ENCODE assay signal across 12 mouse cellular contexts in the genomic region with DNA sequence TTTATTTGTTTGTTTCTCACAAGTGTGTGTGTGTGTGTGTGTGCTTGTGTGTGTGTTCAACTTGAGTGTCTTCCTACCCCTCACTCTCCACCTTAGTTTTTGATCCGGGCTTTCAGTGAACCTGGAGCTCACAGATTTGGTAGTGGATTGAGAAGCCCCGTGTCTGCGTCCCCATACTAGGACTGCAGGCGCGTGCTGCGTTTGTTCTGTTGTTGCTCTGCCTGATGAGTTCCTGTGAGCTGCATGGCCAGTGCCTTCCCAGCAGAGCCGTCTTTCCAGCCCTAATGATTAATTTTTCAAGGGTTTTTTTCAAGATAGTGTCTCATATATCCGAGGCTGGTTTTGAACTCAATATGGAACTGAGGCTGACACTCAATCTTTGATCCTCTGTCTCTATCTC. TPM values are rescaled to one million over a fixed set of nuclear protein-coding genes. Genes with fewer than 3 reads are reported as not detected.
A peak's percentile ranks its signal among the peaks of the same experiment; 100 is the strongest.
DNase-seq lines count a peak whose midpoint lies in the region; ATAC-seq lines count a peak whose summit lies in the region.
"Had no signal": no experiment of that assay in that cellular context is flagged by ENCODE, and none has a peak within 500 bp of the region (broad histone marks: within the 10 kb centered on the region; RNA-seq: fewer than 3 reads in every experiment).

No protein-coding gene starts in this region.

- no peak overlapping the region for H3K4me2 ChIP-seq in kidney, embryonic 16.5 days (replicated peaks; ENCODE audit: low read depth, low read length)
- H3K4me2 ChIP-seq in liver, embryonic 11.5 days, result peak overlapping the region; percentile 61
- H3K4me2 ChIP-seq: hindbrain, embryonic 12.5 days had no signal

- DNase-seq in adrenal gland, postnatal 10 days, result peak; percentile 10
- DNase-seq in adrenal gland, adult 2 months, result no peak
- DNase-seq in kidney, adult 9 months, result no peak
- DNase-seq in c-Kit-negative CD71-positive TER-119-positive erythroid progenitor cells, embryonic 14.5 days (ENCODE audit: low read depth, low spot score), result peak; percentile 34
- DNase-seq in liver, embryonic 11.5 days (ENCODE audit: low spot score), result no peak
- DNase-seq in testis, postnatal 10 days (ENCODE audit: low spot score), result no peak
- DNase-seq: cerebellum, adult 9-10 months; left cerebral cortex, postnatal 4 days had no signal

- H3K27ac ChIP-seq in kidney, embryonic 16.5 days (ENCODE audit: low read length), result peak overlapping the region; percentile 65
- peak overlapping the region; percentile 80 for H3K27ac ChIP-seq in liver, embryonic 11.5 days (ENCODE audit: low read depth, low read length)
- H3K27ac ChIP-seq: hindbrain, embryonic 12.5 days had no signal

- H3K36me3 ChIP-seq in kidney, embryonic 16.5 days (ENCODE audit: insufficient read depth, low read length), result no peaks in the 10 kb centered on the region
- no peaks in the 10 kb centered on the region for H3K36me3 ChIP-seq in liver, embryonic 11.5 days (ENCODE audit: control insufficient read depth, insufficient read depth, low read length)
- H3K36me3 ChIP-seq: hindbrain, embryonic 12.5 days had no signal

- no peak for ATAC-seq in kidney, embryonic 16.5 days (ENCODE audit: low FRiP score, low TSS enrichment)
- ATAC-seq in liver, embryonic 11.5 days (replicated peaks; ENCODE audit: low FRiP score), result no peak
- ATAC-seq in megakaryocyte-erythroid progenitor cell, adult 5-6 weeks (replicated peaks; ENCODE audit: low FRiP score, low TSS enrichment, poor library complexity, severe bottlenecking), result no peak
- ATAC-seq: forebrain, embryonic 14.5 days had no signal

- peaks cover 27% of the 10 kb centered on the region for H3K4me1 ChIP-seq in kidney, embryonic 16.5 days (ENCODE audit: insufficient read depth, low read length)
- H3K4me1 ChIP-seq in liver, embryonic 11.5 days (replicated peaks; ENCODE audit: control insufficient read depth, insufficient read depth, low read length), result peaks cover 37% of the 10 kb centered on the region
- H3K4me1 ChIP-seq: hindbrain, embryonic 12.5 days had no signal

- WGBS in kidney, embryonic 16.5 days, result 63% methylated on average over 8 of the region's 8 CpGs
- whole genome bisulfite sequencing in liver, embryonic 11.5 days, result 26% methylated on average over 8 of the region's 8 CpGs

- H3K27me3 ChIP-seq in kidney, embryonic 16.5 days (ENCODE audit: insufficient read depth, low read length), result no peaks in the 10 kb centered on the region
- H3K27me3 ChIP-seq in liver, embryonic 11.5 days (replicated peaks; ENCODE audit: control insufficient read depth, insufficient read depth, low read length), result no peaks in the 10 kb centered on the region
- H3K27me3 ChIP-seq: hindbrain, embryonic 12.5 days had no signal

- no peak overlapping the region for H3K9ac ChIP-seq in kidney, embryonic 16.5 days (replicated peaks; ENCODE audit: low read length)
- peak overlapping the region; percentile 28; the same call in 1 of the 2 replicates for H3K9ac ChIP-seq in liver, embryonic 11.5 days (ENCODE audit: low read depth, low read length)
- H3K9ac ChIP-seq: hindbrain, embryonic 12.5 days had no signal

- no peaks in the 10 kb centered on the region for H3K9me3 ChIP-seq in kidney, embryonic 16.5 days (ENCODE audit: low read length)
- no peaks in the 10 kb centered on the region for H3K9me3 ChIP-seq in liver, embryonic 11.5 days (ENCODE audit: control insufficient read depth, low read length)
- H3K9me3 ChIP-seq: hindbrain, embryonic 12.5 days had no signal

- no peak overlapping the region for H3K4me3 ChIP-seq in kidney, embryonic 16.5 days (ENCODE audit: low read length)
- no peak overlapping the region for H3K4me3 ChIP-seq in liver, embryonic 11.5 days (ENCODE audit: low read depth, low read length)
- H3K4me3 ChIP-seq: hindbrain, embryonic 12.5 days had no signal

RNA-seq across cellular contexts. Expression of a gene that starts 0.9 kb away (rescaled TPM):
- 1 to 10 TPM; 5.9 to 7.5 TPM for total RNA-seq in adrenal gland, postnatal 10 days (2021)
- 1 to 10 TPM; 4.8 to 6.4 TPM for total RNA-seq in adrenal gland, adult 2 months (2021)
- polyA plus RNA-seq in adrenal gland, adult 2 months (2012; rRNA removed), result 0.91 and 1.6 TPM in 2 replicates
- polyA plus RNA-seq in kidney, embryonic 16.5 days (2015; fragmentation: Nextera tagmentation; extraction: Ambion mirVana), result 5.6 and 6.4 TPM in 2 replicates
- 8.7 and 11.1 TPM in 2 replicates for polyA plus RNA-seq in liver, embryonic 11.5 days (2014; fragmentation: Nextera tagmentation; extraction: Ambion mirVana)
- total RNA-seq in megakaryocyte-erythroid progenitor cell, adult 5-6 weeks (2014; fragmentation: Nextera tagmentation), result 9.9 and 10.7 TPM in 2 replicates
- 26.4 and 28.1 TPM in 2 replicates for total RNA-seq in megakaryocyte-erythroid progenitor cell, adult 5-6 weeks (2017)
- total RNA-seq: left cerebral cortex, postnatal 4 days had no signal
- polyA plus RNA-seq: forebrain, embryonic 14.5 days had no signal

RNA-seq across cellular contexts. Expression of a gene that starts 17.2 kb away (rescaled TPM):
- total RNA-seq in adrenal gland, postnatal 10 days (2021), result 100 to 1,000 TPM; 187 to 232 TPM
- total RNA-seq in adrenal gland, adult 2 months (2021), result 100 to 1,000 TPM; 171 to 192 TPM
- 227 and 304 TPM in 2 replicates for polyA plus RNA-seq in adrenal gland, adult 2 months (2012; rRNA removed)
- 226 and 274 TPM in 2 replicates for polyA plus RNA-seq in kidney, embryonic 16.5 days (2015; fragmentation: Nextera tagmentation; extraction: Ambion mirVana)
- polyA plus RNA-seq in liver, embryonic 11.5 days (2014; fragmentation: Nextera tagmentation; extraction: Ambion mirVana), result 7.7 and 8.2 TPM in 2 replicates
- total RNA-seq in megakaryocyte-erythroid progenitor cell, adult 5-6 weeks (2014; fragmentation: Nextera tagmentation), result not detected in 2 replicates
- total RNA-seq in megakaryocyte-erythroid progenitor cell, adult 5-6 weeks (2017), result not detected in 2 replicates

RNA-seq across cellular contexts. Expression of a gene that starts 23.2 kb away (rescaled TPM):
- under 1 TPM; 0.27 to 0.51 TPM for total RNA-seq in adrenal gland, postnatal 10 days (2021)
- total RNA-seq in adrenal gland, adult 2 months (2021), result under 1 TPM in 1 of 2 experiments, not detected in 1; 0.23 TPM
- polyA plus RNA-seq in adrenal gland, adult 2 months (2012; rRNA removed), result not detected in 2 replicates
- polyA plus RNA-seq in kidney, embryonic 16.5 days (2015; fragmentation: Nextera tagmentation; extraction: Ambion mirVana), result 2.4 and 2.5 TPM in 2 replicates
- polyA plus RNA-seq in liver, embryonic 11.5 days (2014; fragmentation: Nextera tagmentation; extraction: Ambion mirVana), result not detected in 2 replicates
- 1.1 TPM in 1 of 2 replicates, not detected in the other for total RNA-seq in megakaryocyte-erythroid progenitor cell, adult 5-6 weeks (2014; fragmentation: Nextera tagmentation)
- total RNA-seq in megakaryocyte-erythroid progenitor cell, adult 5-6 weeks (2017), result 1.2 TPM in 1 of 2 replicates, not detected in the other

RNA-seq across cellular contexts. Expression of a gene that starts 30.4 kb away (rescaled TPM):
- 10 to 100 TPM; 82.5 to 86.5 TPM for total RNA-seq in adrenal gland, postnatal 10 days (2021)
- total RNA-seq in adrenal gland, adult 2 months (2021), result 10 to 100 TPM; 72.6 to 79.2 TPM
- polyA plus RNA-seq in adrenal gland, adult 2 months (2012; rRNA removed), result 47.4 and 55.0 TPM in 2 replicates
- 110 and 122 TPM in 2 replicates for polyA plus RNA-seq in kidney, embryonic 16.5 days (2015; fragmentation: Nextera tagmentation; extraction: Ambion mirVana)
- polyA plus RNA-seq in liver, embryonic 11.5 days (2014; fragmentation: Nextera tagmentation; extraction: Ambion mirVana), result 165 and 168 TPM in 2 replicates
- total RNA-seq in megakaryocyte-erythroid progenitor cell, adult 5-6 weeks (2014; fragmentation: Nextera tagmentation), result 122 and 137 TPM in 2 replicates
- 57.0 and 70.7 TPM in 2 replicates for total RNA-seq in megakaryocyte-erythroid progenitor cell, adult 5-6 weeks (2017)

RNA-seq across cellular contexts. Expression of a gene that starts 31.0 kb away (rescaled TPM):
- total RNA-seq in adrenal gland, postnatal 10 days (2021), result under 1 TPM; 0.73 to 0.75 TPM
- total RNA-seq in adrenal gland, adult 2 months (2021), result 1 to 10 TPM in 1 of 2 experiments, under 1 TPM in 1; 0.41 to 1.1 TPM
- polyA plus RNA-seq in adrenal gland, adult 2 months (2012; rRNA removed), result 0.21 and 0.71 TPM in 2 replicates
- 1.6 and 1.9 TPM in 2 replicates for polyA plus RNA-seq in kidney, embryonic 16.5 days (2015; fragmentation: Nextera tagmentation; extraction: Ambion mirVana)
- 2.3 and 2.6 TPM in 2 replicates for polyA plus RNA-seq in liver, embryonic 11.5 days (2014; fragmentation: Nextera tagmentation; extraction: Ambion mirVana)
- 0.96 and 1.2 TPM in 2 replicates for total RNA-seq in megakaryocyte-erythroid progenitor cell, adult 5-6 weeks (2014; fragmentation: Nextera tagmentation)
- total RNA-seq in megakaryocyte-erythroid progenitor cell, adult 5-6 weeks (2017), result 1.0 and 2.5 TPM in 2 replicates

Comparison
In these comparisons a context has a peak if more than half of its experiments do, and no peak if none do; other contexts are left out.
1. DNase-seq: peak in adrenal gland, postnatal 10 days (single experiment) and c-Kit-negative CD71-positive TER-119-positive erythroid progenitor cells, embryonic 14.5 days (single experiment); none in adrenal gland, adult 2 months (single experiment), kidney, adult 9 months (single experiment), liver, embryonic 11.5 days (single experiment) and testis, postnatal 10 days (single experiment).
2. RNA of a gene that starts 17.2 kb away (total RNA-seq): 187 to 232 TPM in adrenal gland, postnatal 10 days and 171 to 192 TPM in adrenal gland, adult 2 months; not detected in megakaryocyte-erythroid progenitor cell, adult 5-6 weeks; every median in the first group is over 100 times any median in the second.